Mouse (Mus musculus) thymus, postnatal 36 days (tissue): ENCODE data around the gene Shisa5.
A peak's percentile ranks its signal among the peaks of the same experiment; 100 is the strongest.

Source experiments
- DNase-seq, 2 experiments: peaks; one replicate each; pipeline ENCODE4 v3.0.0; 2022; ENCODE audit warnings: mixed read lengths in 2 of 2

The Shisa5 gene

DNA sequence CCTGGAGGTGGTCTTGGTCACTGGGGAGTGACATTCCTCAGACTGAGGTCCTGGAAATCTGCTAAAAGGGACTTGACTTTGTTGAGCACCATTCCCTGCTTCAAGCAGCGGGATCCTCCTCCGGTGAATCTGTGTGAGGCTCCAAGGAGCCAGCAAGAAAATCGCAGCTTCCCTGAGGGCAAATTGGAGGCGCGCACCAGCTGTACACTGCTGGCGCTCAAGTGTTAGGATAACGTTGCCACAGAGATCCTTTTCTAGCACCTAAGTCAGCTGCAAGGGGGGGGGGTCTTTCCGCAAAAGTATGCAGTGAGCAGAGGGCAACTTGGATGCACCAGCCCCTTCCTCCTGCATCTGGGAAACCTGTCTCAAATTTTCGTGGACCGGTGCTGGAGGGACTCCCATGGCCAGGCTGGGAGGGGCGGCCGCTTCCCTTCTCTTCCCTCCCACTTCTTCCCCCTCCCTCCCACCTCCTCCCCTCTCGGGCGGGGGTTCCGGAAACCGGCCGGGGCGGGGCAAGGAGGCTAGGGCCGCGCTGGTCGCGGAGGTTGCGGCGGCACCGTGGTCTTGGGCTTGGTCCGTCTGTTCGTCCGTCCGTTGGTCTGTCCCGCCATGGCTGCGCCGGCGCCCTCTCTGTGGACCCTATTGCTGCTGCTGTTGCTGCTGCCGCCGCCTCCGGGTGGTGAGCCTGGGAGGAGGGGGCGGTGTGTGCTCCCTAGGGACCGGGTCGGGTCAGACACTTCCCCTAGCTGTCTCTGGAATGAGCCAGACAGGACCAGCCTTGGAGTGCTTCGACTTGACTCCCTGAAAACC is at the start of gene Shisa5:
Shisa5 (plus strand) TSS at position 480 of the 810 bp plus-strand sequence.
- peak; percentile 82 to 83 for DNase-seq

DNA sequence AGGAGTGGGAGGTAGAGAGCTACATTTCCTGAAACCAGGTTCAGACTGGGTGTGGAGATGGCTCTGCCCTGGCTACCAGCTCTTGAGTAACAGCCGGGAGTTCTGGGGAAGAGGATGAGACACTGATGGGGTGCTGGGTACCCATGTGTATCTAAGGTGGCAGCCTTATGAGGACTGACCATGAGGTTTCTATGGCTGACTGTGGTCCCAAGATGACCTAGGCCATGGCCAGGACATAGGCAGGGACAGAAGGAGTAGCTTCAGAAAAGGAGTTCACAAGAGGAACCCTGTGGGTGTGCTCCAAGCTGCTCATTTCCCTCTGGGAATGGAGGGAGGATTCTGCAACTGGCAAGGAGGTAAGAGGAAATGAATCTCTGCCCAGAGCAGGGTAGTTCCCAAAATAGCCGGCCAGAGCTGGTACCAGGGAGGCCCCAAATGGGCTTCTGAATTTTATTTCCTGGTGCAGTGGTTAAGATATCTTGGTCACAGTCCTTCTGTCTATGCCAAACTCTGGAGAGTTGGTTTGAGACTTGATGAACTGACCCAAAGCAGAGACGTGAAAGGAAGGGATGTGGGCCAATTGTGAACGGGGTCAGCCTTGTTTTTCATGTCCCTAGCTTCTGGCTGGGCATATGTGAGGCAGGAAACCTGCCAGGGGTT is 48.4 kb upstream of the Shisa5 start:
- no peak for DNase-seq

DNA sequence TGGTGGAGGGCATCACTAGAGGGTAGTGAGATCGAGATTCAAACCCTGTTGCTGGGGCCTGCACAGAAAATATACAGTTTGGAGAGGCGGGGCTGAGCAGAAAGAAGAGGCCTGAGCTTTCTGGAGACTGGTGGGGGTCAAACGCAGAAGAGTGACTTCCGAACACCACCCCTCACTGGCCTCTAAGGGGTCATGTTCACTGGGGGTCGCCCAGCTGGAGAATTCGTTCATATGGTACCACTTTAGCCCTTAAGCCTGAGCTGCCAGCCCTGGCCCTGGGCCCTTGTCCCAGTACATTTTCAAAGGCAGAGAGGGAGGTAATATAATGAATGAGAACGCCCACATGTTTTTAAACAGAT is 47.9 kb upstream of the Shisa5 start:
- DNase-seq: no peak

DNA sequence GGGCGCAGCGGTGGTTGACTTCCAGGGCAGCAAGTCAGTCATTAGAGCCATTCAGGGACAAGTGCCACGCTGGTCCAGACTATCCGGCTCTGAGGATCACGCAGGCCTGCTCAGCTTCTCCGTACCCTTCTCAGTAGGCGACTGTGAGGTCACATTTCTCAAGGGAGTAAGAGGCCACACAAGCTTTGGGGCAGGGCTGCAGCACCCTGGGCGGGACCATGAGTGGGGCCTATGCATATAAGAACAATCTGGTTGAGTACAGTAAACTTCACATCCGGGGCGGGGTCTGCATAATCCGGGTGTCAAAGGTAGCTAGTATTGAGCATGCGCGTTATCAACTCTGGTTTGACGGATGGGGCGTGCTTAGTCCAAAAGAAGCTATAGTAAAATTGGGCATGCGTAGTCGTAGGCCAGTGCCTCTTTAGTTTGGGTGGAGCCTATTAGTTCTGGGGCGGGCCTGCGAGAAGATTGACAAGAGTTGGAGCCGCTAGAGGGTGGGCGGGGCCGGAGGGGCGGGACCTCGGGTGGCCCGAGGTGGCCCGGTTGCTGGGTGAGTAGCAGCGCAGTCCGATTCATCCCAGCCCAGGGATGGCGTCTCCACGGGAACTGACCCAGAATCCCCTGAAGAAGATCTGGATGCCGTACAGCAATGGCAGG is 46.8 kb upstream of the Shisa5 start, which contains the start of gene Pfkfb4:
Pfkfb4 (plus strand) TSS at position 351 of the 657 bp plus-strand sequence.
- DNase-seq: peak; percentile 90 to 93

DNA sequence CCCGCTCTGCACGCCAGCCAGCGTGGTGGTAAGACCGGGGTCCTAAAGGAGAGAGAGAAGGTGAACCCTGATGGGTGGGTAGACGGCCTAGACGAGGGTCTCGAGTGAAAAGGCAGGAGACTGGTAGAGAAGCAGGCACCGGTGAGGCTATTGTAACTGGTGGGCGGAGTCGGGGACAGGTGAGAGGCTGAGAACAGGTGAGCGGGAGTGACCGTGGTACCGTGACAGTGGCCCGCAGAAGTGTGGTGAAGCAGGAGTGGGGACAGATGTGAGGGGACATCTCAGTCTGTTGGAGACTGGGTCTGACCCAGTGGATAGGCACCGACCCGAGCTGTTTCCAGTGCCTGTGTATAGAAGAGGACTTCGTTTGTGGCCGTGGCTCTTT is 46.3 kb upstream of the Shisa5 start:
- DNase-seq: no peak

DNA sequence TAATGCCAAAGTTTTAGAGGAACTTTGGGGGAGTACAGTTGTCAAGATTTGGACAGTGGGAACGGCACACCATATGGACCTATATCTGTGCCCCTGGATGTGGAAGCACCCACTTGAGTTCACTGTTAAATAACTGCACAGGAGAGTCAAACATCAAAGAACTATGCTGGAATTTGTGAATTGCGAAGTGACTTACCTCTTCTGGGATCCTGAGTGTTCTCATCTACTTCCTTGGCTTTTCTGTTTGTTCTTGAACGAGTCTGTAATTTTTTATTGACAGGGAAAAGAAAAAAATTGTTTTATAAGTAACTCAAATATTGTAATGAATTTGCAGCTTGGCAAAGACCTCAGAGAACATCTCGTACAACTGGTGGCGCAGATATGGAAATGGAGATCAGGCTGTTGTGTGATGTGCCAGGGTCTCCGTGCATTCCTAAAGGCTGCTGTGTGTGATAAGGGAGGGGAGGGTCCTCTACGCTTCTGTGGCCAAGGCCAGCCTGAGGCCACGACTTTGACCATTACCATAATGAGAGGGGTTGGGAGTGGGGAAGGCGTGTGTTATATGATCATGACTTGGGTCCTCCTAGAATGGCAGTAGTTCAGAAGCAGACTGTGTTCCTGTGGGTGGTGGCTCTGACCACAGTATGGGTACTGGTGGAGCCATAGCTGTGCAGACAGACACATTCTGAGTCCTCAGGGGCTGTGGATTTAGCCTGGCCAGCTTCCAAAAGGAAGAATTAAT is 45.6 kb upstream of the Shisa5 start:
- DNase-seq: no peak

DNA sequence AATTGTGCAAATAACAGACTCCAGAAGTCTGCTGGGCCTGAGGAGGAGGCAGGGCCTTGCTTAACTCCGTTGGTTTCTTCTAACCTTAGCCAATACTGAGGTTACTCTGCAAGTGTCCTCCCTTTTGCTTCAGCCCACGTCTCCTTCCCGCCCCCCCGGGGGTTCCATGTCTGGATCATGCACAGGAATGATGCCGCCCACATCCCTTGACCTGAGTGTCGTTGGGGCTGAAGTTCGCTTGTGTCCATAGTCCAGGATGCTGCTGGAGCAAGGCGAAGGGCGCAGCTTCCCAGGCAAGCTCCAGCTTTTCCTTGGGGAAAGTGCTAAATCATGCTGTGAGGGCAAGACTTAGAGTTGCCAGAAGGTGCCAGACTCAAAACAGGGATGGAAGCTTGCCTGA is 42.0 kb upstream of the Shisa5 start:
- no peak for DNase-seq

DNA sequence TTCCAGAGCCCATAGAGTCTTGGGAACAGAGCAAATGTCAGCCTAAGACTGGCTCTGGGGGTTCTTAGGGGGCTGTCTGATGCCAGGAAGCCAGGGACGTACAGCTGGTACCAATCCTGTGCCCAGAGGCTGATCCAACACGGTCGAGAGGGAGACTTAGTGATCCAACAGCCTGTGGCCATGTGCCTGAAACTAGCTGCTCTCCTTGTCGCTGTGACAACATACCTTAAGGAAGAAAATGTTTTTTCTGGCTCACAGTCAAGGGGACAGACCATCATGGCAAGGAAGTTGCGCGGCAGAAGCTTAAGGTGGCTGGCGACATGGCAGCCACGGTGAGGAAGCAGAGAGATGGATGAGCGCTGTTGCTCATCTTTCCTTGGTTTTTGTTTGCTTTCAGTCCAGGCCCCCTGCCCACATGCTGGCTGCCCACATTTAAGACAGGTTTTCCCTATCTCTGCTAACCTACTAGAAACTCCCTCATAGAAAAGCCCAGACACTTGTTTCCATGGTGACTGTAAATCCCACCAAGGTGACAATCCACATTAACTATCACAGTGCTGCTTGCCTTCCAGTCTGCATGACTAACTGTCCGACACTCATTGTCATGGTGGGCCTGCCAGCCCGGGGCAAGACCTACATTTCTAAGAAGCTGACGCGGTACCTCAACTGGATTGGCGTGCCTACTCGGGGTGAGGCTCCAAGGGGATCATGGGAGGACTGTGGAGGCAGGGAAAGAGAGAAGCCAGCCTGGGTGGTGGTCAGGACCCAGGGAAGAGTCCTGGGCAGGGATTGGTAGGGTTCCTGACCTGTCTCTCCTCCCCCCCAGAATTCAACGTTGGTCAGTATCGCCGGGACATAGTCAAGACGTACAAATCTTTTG is 39.8 kb upstream of the Shisa5 start:
- no peak for DNase-seq

DNA sequence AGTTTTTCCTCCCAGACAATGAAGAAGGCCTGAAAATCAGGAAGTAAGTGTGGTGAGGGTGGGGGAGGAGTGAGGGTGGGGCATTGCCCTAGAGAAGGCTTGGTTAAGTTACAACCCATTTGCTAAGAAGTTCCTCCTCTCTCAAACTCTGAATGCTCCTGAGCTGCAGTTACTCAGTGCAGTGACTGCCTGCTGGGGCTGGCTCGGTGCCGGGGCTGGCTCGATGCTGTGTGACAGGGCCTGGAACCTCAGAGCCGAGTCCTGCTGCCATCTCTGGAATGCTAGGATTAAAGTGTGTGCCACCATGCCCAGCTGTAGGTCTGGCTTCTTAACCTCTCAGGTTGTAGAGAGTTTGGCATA is 39.2 kb upstream of the Shisa5 start:
- DNase-seq: no peak

DNA sequence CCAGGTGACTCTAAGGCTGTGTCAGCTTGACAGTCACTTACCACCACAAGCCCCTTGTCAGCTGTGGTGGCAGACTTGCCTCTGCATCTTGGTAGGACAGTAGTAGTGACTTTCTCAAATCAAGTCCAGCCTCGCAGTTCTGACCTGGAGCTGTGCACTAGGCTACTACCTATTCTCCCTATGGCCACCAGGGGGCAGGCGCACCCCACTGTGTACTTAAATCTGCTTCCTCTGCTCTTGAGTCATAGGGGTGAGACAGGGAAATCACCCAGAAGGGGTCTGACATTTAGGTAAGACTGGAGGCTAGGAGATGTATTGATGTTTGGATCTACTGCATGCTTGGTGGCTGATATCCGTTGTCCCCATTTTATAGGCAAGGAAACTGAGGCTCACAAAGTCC is 37.6 kb upstream of the Shisa5 start:
- peak; percentile 55 to 56 for DNase-seq

DNA sequence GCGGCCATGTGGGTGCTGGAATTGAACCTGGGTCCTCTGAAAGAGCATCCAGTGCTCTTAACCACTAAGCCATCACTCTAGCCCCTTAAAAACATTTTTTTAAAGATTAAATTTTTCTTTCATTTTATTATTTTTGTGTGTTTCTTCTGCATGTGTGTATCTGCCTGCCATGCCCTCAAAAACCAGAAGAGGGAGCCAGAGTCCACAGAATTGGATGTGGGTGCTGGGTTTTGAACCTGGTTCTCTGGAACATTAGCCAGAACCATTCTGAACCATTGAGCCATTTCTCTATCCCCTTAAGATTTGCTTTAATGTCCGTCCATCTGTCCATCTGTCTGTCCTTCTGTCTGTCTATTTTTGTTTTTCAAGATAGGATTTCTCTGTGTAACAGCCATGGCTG is 35.2 kb upstream of the Shisa5 start:
- peak; percentile 34 to 41 for DNase-seq

DNA sequence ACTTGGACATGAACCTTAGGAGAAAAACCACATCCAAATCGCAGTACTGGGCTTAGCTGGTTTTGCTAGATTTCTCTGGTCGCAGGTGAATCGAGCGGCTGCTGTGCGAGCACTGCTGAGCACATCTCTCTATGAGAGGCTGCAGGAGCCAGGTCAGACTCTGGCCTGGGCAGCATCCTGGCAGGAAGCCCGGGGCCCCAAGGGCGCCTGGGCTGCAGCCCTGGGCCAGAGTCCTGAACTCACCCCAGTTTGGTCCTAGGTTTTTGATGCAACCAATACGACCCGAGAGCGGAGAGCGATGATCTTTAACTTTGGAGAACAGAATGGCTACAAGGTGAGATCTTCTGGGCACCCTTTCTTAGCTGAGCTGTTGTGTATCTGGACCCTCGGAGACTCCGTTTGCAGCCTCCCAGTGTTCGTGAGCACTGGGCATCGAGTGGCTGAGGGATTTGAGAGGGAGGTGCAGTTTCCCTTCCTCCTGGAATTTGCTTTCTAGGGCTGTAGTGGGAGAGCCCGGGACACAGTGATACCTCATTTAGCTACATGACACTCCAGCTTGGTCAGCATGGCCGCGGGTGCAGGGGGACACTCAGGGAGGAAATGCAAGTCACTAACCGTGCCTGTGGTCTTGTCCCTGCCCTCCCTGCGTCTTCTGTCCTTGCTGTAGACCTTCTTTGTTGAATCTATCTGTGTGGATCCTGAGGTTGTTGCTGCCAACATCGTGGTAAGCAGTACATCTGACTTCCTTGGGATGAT is 31.2 kb upstream of the Shisa5 start:
- no peak for DNase-seq

DNA sequence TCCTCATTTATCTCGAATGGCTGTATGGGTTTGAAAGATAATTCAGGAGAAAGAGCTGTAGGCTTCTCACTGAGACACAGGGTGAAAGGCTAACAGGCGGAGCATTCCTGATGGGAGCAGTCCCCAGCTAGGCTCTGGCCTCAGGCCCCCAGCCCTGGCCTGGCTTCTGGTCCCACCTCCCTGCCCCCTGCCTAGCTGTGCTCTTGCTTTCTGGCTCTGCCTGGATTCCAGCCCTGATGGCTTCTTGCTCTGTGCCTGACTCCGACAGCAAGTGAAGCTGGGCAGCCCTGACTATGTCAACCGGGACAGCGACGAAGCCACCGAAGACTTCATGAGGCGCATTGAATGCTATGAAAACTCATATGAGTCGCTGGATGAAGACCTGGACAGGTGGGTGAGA is 30.3 kb upstream of the Shisa5 start:
- no peak for DNase-seq

DNA sequence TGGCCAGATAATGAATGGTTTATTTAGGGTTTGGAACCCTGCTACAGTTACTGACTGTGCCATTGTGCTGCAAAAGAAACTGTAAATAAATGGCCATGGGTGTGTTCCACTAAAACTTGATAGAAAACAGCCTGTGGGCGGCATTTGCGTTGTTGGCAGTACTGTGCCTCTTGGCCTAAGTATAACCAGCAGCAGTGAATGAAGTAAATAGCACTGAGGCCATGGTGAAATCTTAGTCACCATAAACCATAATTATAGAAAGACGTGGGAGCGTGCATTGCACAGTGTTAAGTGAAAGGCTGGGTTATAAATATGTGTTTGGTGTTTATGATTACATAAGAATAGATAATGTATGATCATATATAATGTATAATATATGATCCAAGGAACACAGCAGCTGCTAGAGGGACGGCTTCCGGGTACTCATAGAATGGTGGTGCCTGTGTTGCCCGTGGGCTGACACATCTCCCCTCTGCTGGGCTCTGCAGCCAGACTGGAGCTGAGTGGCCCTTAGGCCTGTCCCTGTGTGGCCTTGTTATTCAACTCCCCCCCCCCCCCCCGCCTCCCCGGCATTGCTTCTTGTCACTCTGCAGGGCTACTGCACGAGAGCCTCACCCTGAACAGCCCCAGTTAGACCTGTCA is 29.2 kb upstream of the Shisa5 start:
- DNase-seq: no peak

DNA sequence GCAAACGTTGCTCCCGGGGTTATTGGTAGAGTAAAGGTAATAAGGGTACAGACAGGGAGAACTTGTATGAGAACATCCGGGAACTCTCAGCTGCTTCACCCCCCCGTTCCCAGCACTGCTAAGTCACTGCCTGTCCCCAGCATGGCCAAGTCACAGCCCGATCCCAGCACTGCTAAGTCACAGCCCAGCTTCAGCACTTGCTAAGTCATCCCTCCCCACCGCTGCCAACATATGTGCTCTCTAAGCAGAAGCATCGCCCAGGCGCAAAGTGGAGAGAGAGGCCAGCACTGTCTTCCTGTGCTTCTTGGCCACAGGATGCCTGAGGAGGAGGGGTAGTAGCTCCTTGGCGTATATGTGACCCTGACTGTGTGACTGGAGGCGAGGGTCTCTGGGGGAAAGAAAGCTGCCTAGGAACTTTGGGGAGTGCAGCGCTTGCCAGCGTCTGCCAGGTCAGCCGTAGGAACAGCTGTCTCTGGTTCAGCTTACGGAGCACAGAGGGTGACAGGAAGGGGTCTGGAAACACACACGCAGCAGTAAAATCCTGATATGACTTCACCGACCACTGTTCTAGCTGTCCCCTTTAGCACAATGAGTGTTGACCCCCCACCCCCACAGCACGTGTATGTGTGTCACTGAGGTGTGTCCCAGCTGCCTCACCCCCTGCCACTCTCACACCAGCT is 28.6 kb upstream of the Shisa5 start:
- no peak for DNase-seq

DNA sequence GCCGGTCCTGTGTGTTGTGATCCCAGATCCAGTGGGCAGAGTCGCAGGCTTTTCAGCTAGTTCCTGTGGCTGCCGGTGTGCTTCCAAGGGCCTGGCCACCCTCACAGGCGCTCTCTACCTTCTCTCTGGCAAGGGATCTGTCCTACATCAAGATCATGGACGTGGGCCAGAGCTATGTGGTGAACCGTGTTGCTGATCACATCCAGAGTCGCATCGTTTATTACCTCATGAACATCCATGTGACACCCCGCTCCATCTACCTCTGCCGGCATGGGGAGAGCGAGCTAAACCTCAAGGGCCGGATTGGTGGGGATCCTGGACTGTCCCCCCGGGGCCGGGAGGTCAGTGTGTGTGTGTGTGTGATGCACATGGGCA is 28.1 kb upstream of the Shisa5 start:
- no peak for DNase-seq

DNA sequence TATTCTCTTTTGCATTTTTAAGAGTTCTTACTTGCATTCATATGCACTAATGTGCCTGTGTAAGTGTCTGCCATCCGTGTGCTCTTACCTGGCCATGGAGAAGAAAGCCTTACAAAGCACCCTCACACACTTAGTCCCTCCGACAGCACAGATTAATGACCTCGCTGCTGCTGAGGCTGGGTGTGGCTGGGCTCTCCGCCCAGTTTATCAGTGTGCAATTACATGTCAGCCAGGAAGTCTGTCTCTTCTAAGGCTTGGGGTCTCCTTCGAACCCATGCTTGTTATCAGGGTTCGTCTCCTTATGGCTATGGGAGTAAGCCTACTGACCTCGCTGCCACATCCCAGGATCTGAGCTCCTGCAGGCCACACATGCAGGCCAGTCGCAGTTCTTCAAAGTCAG is 23.0 kb upstream of the Shisa5 start:
- no peak for DNase-seq

DNA sequence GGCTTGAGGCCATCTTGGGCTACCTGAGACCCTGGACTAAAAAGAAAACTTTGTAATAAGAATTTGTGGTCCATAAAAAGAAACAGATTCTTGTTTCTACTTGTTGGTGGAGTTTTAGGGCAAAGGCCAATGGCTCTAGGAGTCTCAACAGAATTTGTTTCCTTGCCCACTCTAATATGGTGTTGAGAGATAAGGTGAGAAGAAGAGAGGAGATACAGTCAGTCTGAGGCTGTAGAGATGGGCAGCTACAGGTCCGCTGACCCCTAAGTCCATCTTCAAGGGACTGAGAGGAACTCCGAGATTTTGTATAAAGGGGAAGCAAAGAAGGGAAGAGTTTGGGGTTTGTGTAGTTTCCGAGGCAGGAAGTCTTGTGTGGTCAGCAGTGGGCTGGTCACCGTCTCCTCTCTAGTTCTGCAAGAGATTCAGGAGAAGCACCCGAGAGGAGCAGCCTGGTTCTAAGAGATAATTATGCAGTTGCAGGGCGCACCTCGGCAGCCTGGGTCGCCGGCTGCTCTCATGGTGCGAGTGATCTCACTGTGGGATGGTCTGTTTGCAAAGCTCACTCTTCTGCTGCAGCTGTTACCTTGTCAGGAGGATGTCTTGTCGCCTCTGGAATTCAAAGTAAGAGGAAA is 21.3 kb upstream of the Shisa5 start:
- DNase-seq: no peak

DNA sequence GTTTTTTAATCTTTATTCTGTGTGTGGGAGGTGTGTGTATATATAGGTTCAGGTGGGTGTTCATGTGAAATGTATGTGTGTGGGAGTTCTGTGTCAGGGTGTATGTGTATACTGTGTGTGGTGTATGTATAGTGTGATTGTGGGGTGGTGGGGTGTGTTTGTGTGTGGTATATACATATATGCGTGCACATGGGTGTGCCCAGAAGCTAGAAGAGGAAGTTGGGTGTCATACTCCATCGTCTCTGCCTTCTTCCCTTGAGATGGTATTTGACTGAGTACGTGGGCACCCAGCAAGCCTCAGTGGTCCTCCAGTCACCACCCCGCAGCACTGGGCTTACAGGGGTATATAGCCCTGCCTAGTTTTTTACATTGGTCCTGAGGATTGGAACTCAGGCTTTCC is 16.9 kb upstream of the Shisa5 start:
- no peak for DNase-seq
